Mouse (Mus musculus): ENCODE measurements around the gene Zyg11b. TPM values are rescaled to one million over a fixed set of nuclear protein-coding genes. Genes with fewer than 3 reads are reported as not detected.
A peak's percentile ranks its signal among the peaks of the same experiment; 100 is the strongest.

Zyg11b gene
- 10 to 100 TPM; 33.6 to 40.4 TPM for total RNA-seq (2021)

GRCm38 (mm10) chr4:108300670-108301373 is at the start of gene Zyg11b:
Zyg11b (minus strand) TSS chr4:108301096.
- peak; percentile 73 for DNase-seq (ENCODE audit: low spot score)
- intact Hi-C loops (cut with DNase I) = loop anchor here (10.0 kb wide), 1 partner anchor 226 kb away; no protein-coding TSS in a partner anchor

- intact Hi-C loops (cut with DNase I) = loop anchor here (2.0 to 5.0 kb wide), 2 partner anchors 15 to 37 kb away; no protein-coding TSS in a partner anchor
- no peak for DNase-seq (ENCODE audit: low spot score)
Measured at GRCm38 (mm10) chr4:108349836-108350547, 49.1 kb upstream of the Zyg11b start.

GRCm38 (mm10) chr4:108349064-108349463 is 48.2 kb upstream of the Zyg11b start:
- no peak for DNase-seq (ENCODE audit: low spot score)
- intact Hi-C loops (cut with DNase I) = loop anchor here (2.0 to 5.0 kb wide), 2 partner anchors 16 to 38 kb away; no protein-coding TSS in a partner anchor

DNA sequence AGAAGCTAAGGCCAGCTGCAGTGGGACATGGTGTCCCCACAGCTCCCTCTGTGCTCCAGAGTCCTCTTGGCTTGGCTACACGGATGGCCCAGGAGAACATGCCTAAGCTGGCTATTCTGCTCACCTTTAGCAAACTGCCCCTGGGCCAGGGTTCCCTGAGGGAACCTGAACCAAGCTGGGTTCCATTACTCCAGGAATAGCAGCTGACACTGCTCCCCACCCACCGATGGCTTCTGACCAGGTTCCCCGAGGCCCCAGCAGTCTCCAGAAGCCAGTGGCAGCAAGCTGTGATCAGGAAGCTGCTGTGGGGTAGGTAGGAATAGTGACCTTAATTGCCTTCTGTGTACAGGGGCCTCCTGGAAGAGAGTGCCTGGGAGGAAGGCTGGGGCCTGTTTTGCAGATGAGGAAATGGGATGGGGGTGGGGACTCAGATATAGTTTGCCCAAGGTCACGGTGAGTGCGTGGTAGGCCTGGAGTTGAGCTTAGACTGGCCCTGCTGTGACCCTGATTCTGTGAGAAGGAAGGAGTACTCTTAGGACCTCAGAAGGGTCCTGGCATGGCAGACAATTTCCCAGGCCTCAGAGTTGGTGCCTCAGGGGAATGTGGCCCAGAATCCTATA is 47.5 kb upstream of the Zyg11b start:
- intact Hi-C loops (cut with DNase I) = loop anchor here (2.0 to 5.0 kb wide), 2 partner anchors 16 to 39 kb away; no protein-coding TSS in a partner anchor
- DNase-seq (ENCODE audit: low spot score) = no peak

GRCm38 (mm10) chr4:108347111-108347510 is 46.2 kb upstream of the Zyg11b start:
- DNase-seq (ENCODE audit: low spot score) = no peak
- intact Hi-C loops (cut with DNase I) = loop anchor here (5.0 kb wide), 1 partner anchor 40 kb away; no protein-coding TSS in a partner anchor

DNA sequence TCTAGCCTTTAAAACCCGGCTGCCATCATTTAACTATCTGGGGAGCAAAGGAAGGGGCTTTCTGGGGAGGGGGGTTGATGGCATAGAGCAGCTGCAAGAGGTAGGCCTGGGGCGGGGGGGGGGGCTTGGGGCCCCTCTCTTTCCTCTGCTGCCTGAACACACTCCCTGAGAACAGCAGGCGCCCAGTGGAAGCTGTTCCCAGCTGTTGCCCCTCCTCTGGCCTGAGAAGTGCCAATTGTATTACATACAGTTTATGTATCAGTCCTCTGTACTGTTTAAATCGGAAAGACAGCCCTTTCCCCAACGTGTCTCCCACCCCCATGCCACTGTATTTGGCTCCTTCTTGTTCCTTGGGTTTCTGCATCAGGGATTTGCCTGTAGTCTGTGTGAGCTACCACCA is 44.9 kb upstream of the Zyg11b start:
- no peak for DNase-seq (ENCODE audit: low spot score)
- intact Hi-C loops (cut with DNase I) = loop anchor here (5.0 kb wide), 1 partner anchor 41 kb away; no protein-coding TSS in a partner anchor

- no peak for DNase-seq (ENCODE audit: low spot score)
- intact Hi-C loops (cut with DNase I) = loop anchor here (5.0 kb wide), 2 partner anchors 43 to 273 kb away; partner anchors contain the start of gene Cc2d1b
Measured at GRCm38 (mm10) chr4:108344631-108345083, 43.8 kb upstream of the Zyg11b start.

- DNase-seq (ENCODE audit: low spot score) = no peak
- intact Hi-C loops (cut with DNase I) = loop anchor here (2.0 kb wide), 2 partner anchors 122 to 152 kb away; no protein-coding TSS in a partner anchor
Measured at GRCm38 (mm10) chr4:108339277-108339690, 38.4 kb upstream of the Zyg11b start.

DNA sequence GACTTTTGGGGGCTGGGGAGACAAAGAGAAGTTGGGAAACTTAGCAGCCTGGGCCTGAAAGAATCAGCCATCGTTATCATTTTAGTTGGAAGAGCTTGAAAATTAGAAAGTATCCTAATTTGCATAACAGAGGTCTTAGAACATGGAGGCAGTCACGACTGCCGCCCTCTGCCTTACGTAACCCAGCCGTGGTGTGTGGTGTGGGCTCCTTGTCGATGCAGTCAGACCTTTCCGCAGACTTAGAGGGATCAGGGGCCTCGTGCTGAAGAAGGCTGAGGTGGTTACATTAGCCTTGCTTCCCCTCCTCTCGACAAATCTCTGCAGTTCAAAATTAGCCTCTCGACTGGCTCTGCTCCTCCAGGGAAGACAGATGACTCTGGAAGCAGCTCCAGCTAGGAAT is 37.9 kb upstream of the Zyg11b start:
- intact Hi-C loops (cut with DNase I) = loop anchor here (2.0 kb wide), 2 partner anchors 122 to 152 kb away; no protein-coding TSS in a partner anchor
- DNase-seq (ENCODE audit: low spot score) = no peak

GRCm38 (mm10) chr4:108338321-108338733 is 37.4 kb upstream of the Zyg11b start:
- intact Hi-C loops (cut with DNase I) = loop anchor here (2.0 kb wide), 2 partner anchors 122 to 152 kb away; no protein-coding TSS in a partner anchor

GRCm38 (mm10) chr4:108337817-108338216 is 36.9 kb upstream of the Zyg11b start:
- DNase-seq (ENCODE audit: low spot score) = no peak
- intact Hi-C loops (cut with DNase I) = loop anchor here (2.0 kb wide), 2 partner anchors 123 to 153 kb away; no protein-coding TSS in a partner anchor

More at GRCm38 (mm10) chr4:108338321-108338733, 37.4 kb upstream of the Zyg11b start:
- no peak for DNase-seq (ENCODE audit: low spot score)

- intact Hi-C loops (cut with DNase I) = no loop called here
- no peak for DNase-seq (ENCODE audit: low spot score)
Measured at GRCm38 (mm10) chr4:108336765-108337164, 35.9 kb upstream of the Zyg11b start.

DNA sequence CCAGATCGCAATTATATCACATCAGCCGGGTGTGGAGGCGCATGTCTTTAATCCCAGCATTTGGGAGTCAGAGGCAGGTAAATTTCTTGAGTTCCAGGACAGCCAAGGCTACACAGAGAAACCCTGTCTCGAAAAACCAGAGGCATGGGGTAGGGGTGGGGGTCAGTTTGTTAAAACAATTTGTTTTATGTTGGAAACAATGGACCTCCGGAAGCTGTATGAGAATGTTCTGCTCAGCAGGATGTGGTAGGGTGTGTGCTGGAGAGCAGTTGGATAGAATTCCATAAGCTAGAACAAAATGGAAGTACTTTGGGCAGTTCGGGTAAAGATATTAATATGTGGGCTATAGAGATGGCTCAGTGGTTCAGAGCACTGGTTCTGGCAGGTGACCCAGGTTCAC is 34.5 kb upstream of the Zyg11b start:
- DNase-seq (ENCODE audit: low spot score) = no peak
- intact Hi-C loops (cut with DNase I) = no loop called here

DNA sequence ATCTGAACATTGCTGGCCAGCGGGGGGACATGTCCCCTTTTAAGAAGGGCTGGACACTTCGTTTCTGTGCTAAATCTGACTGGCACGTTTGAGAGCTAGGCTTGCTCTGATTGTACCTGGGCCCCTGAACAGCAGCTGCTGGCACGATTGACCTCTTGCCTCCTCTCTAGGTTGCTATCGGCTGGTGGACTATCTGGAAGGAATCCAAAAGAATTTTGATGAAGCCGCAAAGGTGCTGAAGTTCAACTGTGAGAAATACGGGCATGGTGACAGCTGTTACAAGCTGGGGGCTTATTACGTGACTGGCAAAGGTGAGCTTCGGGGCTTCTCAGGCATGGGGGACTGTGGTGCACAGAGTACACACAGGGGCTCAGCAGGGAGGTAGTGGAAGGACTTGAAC is 31.1 kb upstream of the Zyg11b start:
- intact Hi-C loops (cut with DNase I) = no loop called here
- DNase-seq (ENCODE audit: low spot score) = no peak

DNA sequence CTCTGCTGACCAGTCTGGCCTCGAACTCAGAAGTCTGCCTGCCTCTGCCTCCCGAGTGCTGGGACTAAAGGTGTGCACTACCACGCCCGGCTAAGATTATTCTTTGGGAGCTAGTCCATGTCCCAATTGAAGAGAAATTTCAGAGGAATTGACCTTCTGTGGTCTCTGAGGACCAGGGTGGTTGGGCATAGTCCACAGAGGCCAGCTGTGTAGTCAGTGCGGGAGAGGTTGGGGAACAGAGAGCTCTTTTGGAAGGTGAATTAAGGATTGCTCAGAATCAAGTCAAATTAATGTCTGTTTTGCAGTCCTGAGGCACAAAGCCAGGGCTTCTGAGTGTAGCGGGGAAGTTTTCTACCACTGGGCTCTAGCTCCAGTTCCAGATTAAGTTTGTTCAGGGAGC is 28.9 kb upstream of the Zyg11b start:
- intact Hi-C loops (cut with DNase I) = loop anchor here (10.0 kb wide), 1 partner anchor 405 kb away; the partner anchor contains the start of gene Cpt2
- no peak for DNase-seq (ENCODE audit: low spot score)

DNA sequence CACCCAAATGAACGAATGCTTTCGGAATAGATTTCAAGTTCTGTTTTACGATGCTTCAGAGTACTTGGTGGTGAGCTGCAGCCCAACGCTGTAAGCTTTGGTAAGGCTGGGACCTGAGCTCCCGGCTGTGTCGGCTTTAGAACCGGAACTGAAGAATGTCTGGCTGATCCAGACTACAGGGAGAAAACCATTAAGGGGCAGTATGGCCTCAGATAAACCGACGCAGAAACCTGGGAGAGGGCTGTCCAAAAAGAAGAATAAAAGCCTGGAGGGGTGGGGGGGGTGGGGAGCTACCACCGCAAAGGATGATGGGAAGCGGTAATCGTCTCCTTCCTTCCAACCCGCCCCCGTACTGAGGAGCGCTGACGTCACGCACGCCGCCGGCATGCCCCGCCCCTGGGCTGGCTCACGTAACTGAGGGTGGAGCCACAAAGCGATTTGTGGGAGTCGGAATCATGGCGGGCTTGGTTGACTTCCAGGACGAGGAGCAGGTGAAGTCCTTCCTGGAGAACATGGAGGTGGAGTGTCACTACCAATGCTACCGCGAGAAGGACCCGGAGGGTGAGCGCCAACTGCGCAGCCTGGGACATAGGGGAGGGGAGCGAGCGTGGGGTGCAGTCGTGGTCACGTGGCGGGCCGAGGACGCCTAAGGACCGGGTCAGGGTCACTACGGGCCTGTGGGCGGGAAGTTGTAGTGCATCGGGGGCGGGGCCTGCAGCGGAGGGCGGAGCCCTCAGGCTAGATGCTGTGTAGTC is 27.0 kb upstream of the Zyg11b start, which contains the start of gene Coa7:
Coa7 (plus strand) TSS at position 411 of the 755 bp plus-strand sequence.
- intact Hi-C loops (cut with DNase I) = loop anchor here (10.0 kb wide), 1 partner anchor 403 kb away; the partner anchor contains the start of gene Cpt2
- peak; percentile 92 for DNase-seq (ENCODE audit: low spot score)

GRCm38 (mm10) chr4:108327071-108327579 is 26.2 kb upstream of the Zyg11b start:
- intact Hi-C loops (cut with DNase I) = loop anchor here (10.0 kb wide), 1 partner anchor 402 kb away; the partner anchor contains the start of gene Cpt2
- no peak for DNase-seq (ENCODE audit: low spot score)

DNA sequence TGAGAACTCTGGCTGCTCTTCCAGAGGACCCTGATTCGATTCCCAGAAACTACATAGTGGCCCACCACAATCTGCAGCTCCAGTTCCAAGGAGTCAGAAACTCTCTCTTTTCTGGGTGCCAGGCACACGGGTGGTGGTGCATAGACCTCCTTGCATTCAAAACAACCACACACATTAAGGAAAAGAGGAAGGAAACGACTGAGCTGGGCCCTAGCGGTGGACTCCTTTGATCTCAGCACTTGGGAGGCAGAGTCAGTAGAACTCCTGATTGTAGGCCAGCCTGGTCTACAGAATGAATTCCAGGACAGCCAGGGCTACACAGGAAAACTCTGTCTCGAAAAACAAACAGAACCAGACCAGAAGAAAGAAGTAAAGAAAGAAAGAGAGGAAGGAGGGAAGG is 22.7 kb upstream of the Zyg11b start:
- intact Hi-C loops (cut with DNase I) = loop anchor here (2.0 to 10.0 kb wide), 3 partner anchors 21 to 399 kb away; partner anchors contain the start of gene Cpt2
- DNase-seq (ENCODE audit: low spot score) = no peak
